Mouse (Mus musculus): Measurements from ENCODE around the gene Zfr2. TPM values are rescaled to one million over a fixed set of nuclear protein-coding genes. Genes with fewer than 3 reads are reported as not detected.

The Zfr2 gene
- polyA plus RNA-seq, 1 experiment from 2014 or later: 1.7 TPM

GRCm38 (mm10) chr10:81244146-81244545, 11.2 kb downstream of the Zfr2 start:
- DNase-seq (ENCODE audit: low spot score): no peak

GRCm38 (mm10) chr10:81244595-81244994, 11.6 kb downstream of the Zfr2 start:
- peak; percentile 79 for DNase-seq (ENCODE audit: low spot score)

- DNase-seq (ENCODE audit: low spot score): no peak
Measured at GRCm38 (mm10) chr10:81245166-81245565, 12.2 kb downstream of the Zfr2 start.

GRCm38 (mm10) chr10:81247804-81248203, 14.8 kb downstream of the Zfr2 start:
- peak; percentile 73 for DNase-seq (ENCODE audit: low spot score)

- peak; percentile 43 for DNase-seq (ENCODE audit: low spot score)
Measured at GRCm38 (mm10) chr10:81249442-81249841, 16.5 kb downstream of the Zfr2 start.

GRCm38 (mm10) chr10:81252424-81253419, 19.8 kb downstream of the Zfr2 start, which contains the start of gene Matk:
Gene Matk, plus strand, starts transcription at chr10:81252935.
- DNase-seq (ENCODE audit: low spot score): peak; percentile 53

- no peak for DNase-seq (ENCODE audit: low spot score)
Measured at GRCm38 (mm10) chr10:81254886-81255285, 21.9 kb downstream of the Zfr2 start.

GRCm38 (mm10) chr10:81257158-81258039, 24.4 kb downstream of the Zfr2 start:
- peak; percentile 52 for DNase-seq (ENCODE audit: low spot score)

GRCm38 (mm10) chr10:81259225-81259884, 26.4 kb downstream of the Zfr2 start:
- DNase-seq (ENCODE audit: low spot score): no peak

GRCm38 (mm10) chr10:81261025-81261424, 28.1 kb downstream of the Zfr2 start:
- DNase-seq (ENCODE audit: low spot score): no peak

- no peak for DNase-seq (ENCODE audit: low spot score)
Measured at GRCm38 (mm10) chr10:81265540-81265939, 32.6 kb downstream of the Zfr2 start.

GRCm38 (mm10) chr10:81266211-81267105, 33.5 kb downstream of the Zfr2 start, which contains the start of the genes Mrpl54 and Apba3:
Gene Mrpl54, minus strand, starts transcription at chr10:81266934.
Gene Apba3, plus strand, starts transcription at chr10:81266960.
- DNase-seq (ENCODE audit: low spot score): peak; percentile 98

- peak; percentile 77 for DNase-seq (ENCODE audit: low spot score)
Measured at GRCm38 (mm10) chr10:81268056-81268455, 35.1 kb downstream of the Zfr2 start.

GRCm38 (mm10) chr10:81268643-81269412, 35.9 kb downstream of the Zfr2 start:
- no peak for DNase-seq (ENCODE audit: low spot score)

- no peak for DNase-seq (ENCODE audit: low spot score)
Measured at GRCm38 (mm10) chr10:81272356-81272755, 39.4 kb downstream of the Zfr2 start.

- DNase-seq (ENCODE audit: low spot score): no peak
Measured at GRCm38 (mm10) chr10:81273842-81274241, 40.9 kb downstream of the Zfr2 start.

- DNase-seq (ENCODE audit: low spot score): no peak
Measured at GRCm38 (mm10) chr10:81277676-81278075, 44.7 kb downstream of the Zfr2 start.

- no peak for DNase-seq (ENCODE audit: low spot score)
Measured at GRCm38 (mm10) chr10:81279496-81279895, 46.5 kb downstream of the Zfr2 start.

GRCm38 (mm10) chr10:81284189-81284588, 51.2 kb downstream of the Zfr2 start:
- no peak for DNase-seq (ENCODE audit: low spot score)
